Mouse (Mus musculus): ENCODE measurements around the gene Dld. TPM values are rescaled to one million over a fixed set of nuclear protein-coding genes. Genes with fewer than 3 reads are reported as not detected.
A peak's percentile ranks its signal among the peaks of the same experiment; 100 is the strongest.

Gene Dld
- 115 and 124 TPM in 2 replicates for polyA plus RNA-seq (2015; fragmentation: Nextera tagmentation; extraction: Ambion mirVana)

- peak within 1 kb of the TSS; percentile 78 for H3K4me2 ChIP-seq (replicated peaks; ENCODE audit: low read depth)
- H3K9me3 ChIP-seq (ENCODE audit: control insufficient read depth), result no peaks in the 10 kb centered on the region
- peak within 1 kb of the TSS; percentile 94 for H3K4me3 ChIP-seq (ENCODE audit: low read depth, low read length)
- H3K36me3 ChIP-seq (ENCODE audit: control insufficient read depth, insufficient read depth), result no peaks in the 10 kb centered on the region
- peak within 1 kb of the TSS; percentile 93 for H3K9ac ChIP-seq (ENCODE audit: low read depth, low read length)
- no peaks in the 10 kb centered on the region for H3K27me3 ChIP-seq (replicated peaks; ENCODE audit: control insufficient read depth, insufficient read depth, low read length)
- peak within 1 kb of the TSS; percentile 91 for H3K27ac ChIP-seq (ENCODE audit: low read depth, low read length)
- no peak for TF ChIP-seq CTCF (IDR thresholded peaks at IDR 0.05; ENCODE audit: low read depth)
- ATAC-seq, result peak; percentile 99
- H3K4me1 ChIP-seq (replicated peaks; ENCODE audit: control insufficient read depth, insufficient read depth, low read length), result no peaks in the 10 kb centered on the region; the same call in none of the 2 replicates
- 6% methylated on average over 52 of the region's 66 CpGs for WGBS
Measured at GRCm38 (mm10) chr12:31350944-31351928, at the start of gene Dld. Dld (minus strand) TSS chr12:31351453.

GRCm38 (mm10) chr12:31400821-31401220, 49.6 kb upstream of the Dld start:
- ATAC-seq, result peak; percentile 64
- H3K4me3 ChIP-seq (ENCODE audit: low read depth, low read length), result no peak overlapping the region
- H3K9ac ChIP-seq (ENCODE audit: low read depth, low read length), result no peak overlapping the region
- no peak overlapping the region for H3K4me2 ChIP-seq (replicated peaks; ENCODE audit: low read depth)
- no peak for TF ChIP-seq CTCF (IDR thresholded peaks at IDR 0.05; ENCODE audit: low read depth)
- no peaks in the 10 kb centered on the region for H3K9me3 ChIP-seq (ENCODE audit: control insufficient read depth)
- H3K27me3 ChIP-seq (replicated peaks; ENCODE audit: control insufficient read depth, insufficient read depth, low read length), result no peaks in the 10 kb centered on the region
- H3K36me3 ChIP-seq (ENCODE audit: control insufficient read depth, insufficient read depth), result no peaks in the 10 kb centered on the region
- no peak overlapping the region for H3K27ac ChIP-seq (ENCODE audit: low read depth, low read length)
- WGBS, result 37% methylated on average over 1 of the region's 1 CpGs
- H3K4me1 ChIP-seq (replicated peaks; ENCODE audit: control insufficient read depth, insufficient read depth, low read length), result no peaks in the 10 kb centered on the region

DNA sequence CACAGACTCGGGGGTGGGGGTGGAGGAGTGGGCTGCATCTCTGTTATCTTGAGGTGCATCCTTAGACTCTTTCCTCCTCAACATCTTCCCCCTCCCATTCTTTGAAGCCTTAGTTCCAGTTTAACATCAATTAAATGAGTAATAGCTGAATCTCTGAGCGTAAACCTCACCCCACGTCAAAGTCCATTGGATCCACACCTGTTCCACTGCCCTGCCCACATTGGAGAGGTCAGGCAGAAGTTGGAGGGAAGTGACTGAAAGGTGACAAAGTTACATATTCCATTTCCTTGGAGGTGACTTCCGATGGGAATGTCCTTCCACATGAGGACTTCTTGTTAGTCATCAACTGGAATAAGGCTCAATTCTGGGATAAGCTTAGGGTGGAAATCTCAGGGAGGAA, 46.5 kb upstream of the Dld start:
- H3K4me3 ChIP-seq (ENCODE audit: low read depth, low read length), result no peak overlapping the region
- H3K9ac ChIP-seq (ENCODE audit: low read depth, low read length), result no peak overlapping the region
- 54% methylated on average over 4 of the region's 4 CpGs for WGBS
- no peaks in the 10 kb centered on the region for H3K4me1 ChIP-seq (replicated peaks; ENCODE audit: control insufficient read depth, insufficient read depth, low read length)
- no peaks in the 10 kb centered on the region for H3K9me3 ChIP-seq (ENCODE audit: control insufficient read depth)
- H3K4me2 ChIP-seq (replicated peaks; ENCODE audit: low read depth), result no peak overlapping the region
- TF ChIP-seq CTCF (IDR thresholded peaks at IDR 0.05; ENCODE audit: low read depth), result no peak
- ATAC-seq, result peak; percentile 79
- no peaks in the 10 kb centered on the region for H3K36me3 ChIP-seq (ENCODE audit: control insufficient read depth, insufficient read depth)
- H3K27me3 ChIP-seq (replicated peaks; ENCODE audit: control insufficient read depth, insufficient read depth, low read length), result no peaks in the 10 kb centered on the region
- H3K27ac ChIP-seq (ENCODE audit: low read depth, low read length), result no peak overlapping the region

DNA sequence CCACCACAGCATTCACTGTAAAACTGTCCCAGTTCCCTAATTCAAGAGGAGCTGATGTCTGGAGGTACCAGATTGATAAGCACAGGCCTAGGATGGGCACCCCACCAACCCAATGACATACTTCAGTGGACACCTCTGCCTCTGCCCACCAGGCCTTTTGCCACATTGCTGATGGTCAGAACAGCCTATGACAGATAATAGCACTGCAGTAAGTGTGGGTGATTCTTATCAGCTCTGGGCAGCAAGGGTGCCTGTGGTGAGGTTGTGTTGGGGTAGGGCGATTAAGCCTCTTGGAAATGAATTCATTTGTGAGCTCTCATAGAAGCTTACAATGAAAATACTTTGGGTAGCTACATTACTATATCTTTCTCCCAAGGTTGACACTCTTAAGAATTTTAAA, 44.6 kb upstream of the Dld start:
- no peak overlapping the region for H3K4me2 ChIP-seq (replicated peaks; ENCODE audit: low read depth)
- 100% methylated on average over 1 of the region's 1 CpGs for WGBS
- no peaks in the 10 kb centered on the region for H3K27me3 ChIP-seq (replicated peaks; ENCODE audit: control insufficient read depth, insufficient read depth, low read length)
- no peak overlapping the region for H3K27ac ChIP-seq (ENCODE audit: low read depth, low read length)
- H3K36me3 ChIP-seq (ENCODE audit: control insufficient read depth, insufficient read depth), result no peaks in the 10 kb centered on the region
- no peaks in the 10 kb centered on the region for H3K9me3 ChIP-seq (ENCODE audit: control insufficient read depth)
- H3K9ac ChIP-seq (ENCODE audit: low read depth, low read length), result no peak overlapping the region
- H3K4me1 ChIP-seq (replicated peaks; ENCODE audit: control insufficient read depth, insufficient read depth, low read length), result no peaks in the 10 kb centered on the region
- no peak for TF ChIP-seq CTCF (IDR thresholded peaks at IDR 0.05; ENCODE audit: low read depth)
- no peak overlapping the region for H3K4me3 ChIP-seq (ENCODE audit: low read depth, low read length)
- ATAC-seq, result no peak

DNA sequence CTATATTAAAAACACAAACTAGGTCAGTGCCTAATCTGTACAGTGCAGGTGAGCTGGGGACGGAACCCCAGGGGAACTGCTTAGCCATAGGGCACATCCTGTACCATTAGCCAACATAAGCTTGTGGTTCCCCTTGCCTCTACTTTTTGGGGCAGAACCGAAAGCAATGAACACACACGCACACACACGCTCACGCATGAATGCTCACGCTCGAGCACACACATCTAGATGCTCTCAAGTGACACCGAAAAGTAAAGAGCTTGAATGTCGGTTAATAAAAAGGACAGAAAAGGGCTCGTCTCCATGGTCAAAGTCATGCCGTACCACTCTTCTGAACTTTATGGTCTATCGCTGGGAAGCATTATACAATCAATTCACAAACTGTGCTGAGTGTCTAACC, 40.4 kb upstream of the Dld start:
- Histone ChIP-seq H3K9me3 (ENCODE audit: control insufficient read depth) (no peaks in the 10 kb centered on the region), H3K4me3 (ENCODE audit: low read depth, low read length) (no peak overlapping the region), H3K4me1 (replicated peaks; ENCODE audit: control insufficient read depth, insufficient read depth, low read length) (no peaks in the 10 kb centered on the region), H3K36me3 (ENCODE audit: control insufficient read depth, insufficient read depth) (no peaks in the 10 kb centered on the region), H3K9ac (ENCODE audit: low read depth, low read length) (no peak overlapping the region), H3K27ac (ENCODE audit: low read depth, low read length) (no peak overlapping the region), H3K27me3 (replicated peaks; ENCODE audit: control insufficient read depth, insufficient read depth, low read length) (no peaks in the 10 kb centered on the region), H3K4me2 (replicated peaks; ENCODE audit: low read depth) (no peak overlapping the region)
- TF ChIP-seq CTCF (IDR thresholded peaks at IDR 0.05; ENCODE audit: low read depth), result no peak
- 94% methylated on average over 12 of the region's 12 CpGs for WGBS
- no peak for ATAC-seq

GRCm38 (mm10) chr12:31390571-31390970, 39.3 kb upstream of the Dld start, which contains the start of gene Slc26a3:
Slc26a3 (plus strand) TSS chr12:31390871.
- WGBS, result 83% methylated on average over 3 of the region's 3 CpGs
- no peak for ATAC-seq
- no peak for TF ChIP-seq CTCF (IDR thresholded peaks at IDR 0.05; ENCODE audit: low read depth)

More at GRCm38 (mm10) chr12:31390571-31390970, 39.3 kb upstream of the Dld start, which contains the start of gene Slc26a3:
- H3K4me2 ChIP-seq (replicated peaks; ENCODE audit: low read depth), result no peak within 1 kb of the TSS
- H3K9ac ChIP-seq (ENCODE audit: low read depth, low read length), result no peak within 1 kb of the TSS
- no peaks in the 10 kb centered on the region for H3K9me3 ChIP-seq (ENCODE audit: control insufficient read depth)
- H3K4me3 ChIP-seq (ENCODE audit: low read depth, low read length), result no peak within 1 kb of the TSS
- H3K36me3 ChIP-seq (ENCODE audit: control insufficient read depth, insufficient read depth), result no peaks in the 10 kb centered on the region
- no peaks in the 10 kb centered on the region for H3K4me1 ChIP-seq (replicated peaks; ENCODE audit: control insufficient read depth, insufficient read depth, low read length)
- H3K27me3 ChIP-seq (replicated peaks; ENCODE audit: control insufficient read depth, insufficient read depth, low read length), result no peaks in the 10 kb centered on the region
- H3K27ac ChIP-seq (ENCODE audit: low read depth, low read length), result no peak within 1 kb of the TSS

Measured in intestine, postnatal 0 days (tissue).